Mouse (Mus musculus) kidney, postnatal 0 days (tissue): Measurements from ENCODE around the gene Htra1. TPM values are rescaled to one million over a fixed set of nuclear protein-coding genes. Genes with fewer than 3 reads are reported as not detected.

Source experiments
- ATAC-seq: fragments of 200-750 bp; cut with Nextera tagmentation; replicated peaks from 2 replicates; pipeline ENCODE4 v1.8.0; 2017; ENCODE audit warnings: low read depth, moderate number of reproducible peaks, moderate TSS enrichment, moderate library complexity; ENCODE audit not compliant: low FRiP score
- DNase-seq: peaks from one replicate; pipeline ENCODE4 v3.0.0-alpha.2; 2016; ENCODE audit warnings: low spot score
- H3K27ac ChIP-seq: fragments of 300-500 bp; sonication (generic); 2 replicates; pipeline ENCODE4 v1.5.1; 2014; ENCODE audit warnings: mild to moderate bottlenecking
- H3K27me3 ChIP-seq: fragments of 300-500 bp; sonication (generic); 2 replicates; pipeline ENCODE4 v1.6.1; 2014; ENCODE audit warnings: low read length, mixed read lengths; ENCODE audit not compliant: insufficient read depth
- H3K36me3 ChIP-seq: fragments of 300-500 bp; sonication (generic); 2 replicates; pipeline ENCODE4 v1.6.1; 2014; ENCODE audit warnings: low read length, mixed read lengths; ENCODE audit not compliant: insufficient read depth
- H3K4me1 ChIP-seq: fragments of 300-500 bp; sonication (generic); replicated peaks from 2 replicates; pipeline ENCODE4 v1.6.1; 2014; ENCODE audit warnings: antibody characterized with exemption, low read length, mixed read lengths; ENCODE audit not compliant: insufficient read depth
- H3K4me2 ChIP-seq: fragments of 300-500 bp; sonication (generic); 2 replicates; pipeline ENCODE4 v1.6.1; 2014; ENCODE audit warnings: mild to moderate bottlenecking, low read length, moderate library complexity, mixed read lengths
- H3K4me3 ChIP-seq: fragments of 300-500 bp; sonication (generic); replicated peaks from 2 replicates; pipeline ENCODE4 v1.5.1; 2014; ENCODE audit warnings: low read depth, low read length
- H3K9ac ChIP-seq: fragments of 300-500 bp; sonication (generic); 2 replicates; pipeline ENCODE4 v1.6.1; 2014; ENCODE audit warnings: low read depth, low read length
- H3K9me3 ChIP-seq: fragments of 300-500 bp; sonication (generic); replicated peaks from 2 replicates; pipeline ENCODE4 v1.6.1; 2016; ENCODE audit warnings: low read length, inconsistent platforms, mixed read lengths
- CTCF ChIP-seq: IDR thresholded peaks from 2 replicates; pipeline ENCODE4 v1.5.1; 2016; ENCODE audit warnings: antibody characterized with exemption, low read depth, mild to moderate bottlenecking, moderate library complexity
- WGBS: fragments of 180-500 bp; shearing (Covaris S2); extraction: QIAGEN DNeasy Blood & Tissue Kit; methylation state at CpG from one replicate; pipeline ENCODE4 v1.1.7; 2014; 5-methylcytosine and 5-hydroxymethylcytosine counted together
- polyA plus RNA-seq: library from polyadenylated mRNA; unstranded; fragments of >200 nt; fragmentation: Nextera tagmentation; extraction: Ambion mirVana; gene quantifications from 2 replicates; pipeline ENCODE4 v1.2.1, GENCODE M21; 2015

Htra1 gene
- polyA plus RNA-seq, 1 experiment from 2014 or later, result 14.8 TPM

DNA sequence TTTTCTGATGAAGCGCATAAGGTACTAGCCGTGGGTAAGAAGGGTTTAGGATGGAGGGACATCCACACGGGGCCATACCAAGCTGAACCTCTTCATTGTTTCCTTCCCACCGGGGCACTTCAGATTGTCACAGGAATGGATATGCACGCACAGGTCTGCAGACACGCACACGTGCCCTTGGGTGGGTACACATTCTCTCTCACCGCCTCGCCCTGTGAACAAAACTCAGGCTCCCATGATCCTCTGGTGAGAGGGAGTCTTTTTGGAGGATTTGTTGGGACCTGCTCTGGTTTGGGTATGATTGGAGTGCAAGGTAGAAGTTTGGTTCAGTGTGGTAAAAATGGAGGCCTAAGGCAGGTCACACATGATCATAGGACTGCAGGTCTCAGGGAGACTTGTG lies 3.0 kb upstream of the Htra1 start:
- Histone ChIP-seq H3K27me3 (peaks cover 20% of the 10 kb centered on the region), H3K9me3 (no peaks in the 10 kb centered on the region), H3K27ac (no peak overlapping the region), H3K4me2 (no peak overlapping the region), H3K4me1 (peaks cover 18% of the 10 kb centered on the region; the same call in 1 of the 2 replicates), H3K36me3 (no peaks in the 10 kb centered on the region), H3K4me3 (no peak overlapping the region), H3K9ac (no peak overlapping the region)
- WGBS, result 95% methylated on average over 9 of the region's 9 CpGs
- DNase-seq (no peak), ATAC-seq (no peak)
- no peak for TF ChIP-seq CTCF

GRCm38 (mm10) chr7:130934654-130935053 lies 1.3 kb upstream of the Htra1 start:
- Histone ChIP-seq H3K4me3 (no peak overlapping the region), H3K4me1 (peaks cover 18% of the 10 kb centered on the region; the same call in 1 of the 2 replicates), H3K4me2 (no peak overlapping the region), H3K27me3 (peaks cover 20% of the 10 kb centered on the region), H3K9ac (no peak overlapping the region), H3K36me3 (no peaks in the 10 kb centered on the region), H3K27ac (no peak overlapping the region), H3K9me3 (no peaks in the 10 kb centered on the region)
- WGBS, result 81% methylated on average over 4 of the region's 4 CpGs
- no peak for TF ChIP-seq CTCF
- ATAC-seq, result no peak
- DNase-seq, result no peak

DNA sequence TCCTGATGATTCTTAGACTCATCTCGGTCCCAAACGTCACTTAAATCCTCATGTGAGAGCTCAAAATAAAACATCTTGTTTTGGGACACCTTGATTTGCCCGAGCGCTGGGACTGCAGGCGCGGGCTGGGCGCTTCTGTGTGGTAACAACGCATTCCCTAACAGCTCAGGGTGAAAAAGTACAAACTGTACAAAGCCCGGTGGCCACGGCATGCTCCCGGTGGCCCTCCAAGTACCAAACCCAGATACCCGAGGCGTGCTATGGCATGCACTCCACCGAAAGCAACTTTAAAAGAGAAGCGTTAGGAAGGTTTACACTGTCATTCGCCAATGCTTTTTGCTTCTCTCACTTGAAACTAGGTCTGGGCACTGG lies 504 bp upstream of the Htra1 start:
- Histone ChIP-seq H3K27ac (no peak overlapping the region), H3K27me3 (peaks cover 20% of the 10 kb centered on the region), H3K4me3 (peak overlapping the region; percentile 49), H3K4me1 (peaks cover 18% of the 10 kb centered on the region; the same call in 1 of the 2 replicates), H3K36me3 (no peaks in the 10 kb centered on the region), H3K9me3 (no peaks in the 10 kb centered on the region), H3K9ac (0 out of 2 replicates have a peak overlapping the region, but pooled peaks have one; percentile 15), H3K4me2 (peak overlapping the region; percentile 69)
- 8% methylated on average over 16 of the region's 16 CpGs for WGBS
- no peak for DNase-seq
- TF ChIP-seq CTCF, result no peak
- ATAC-seq, result no peak

DNA sequence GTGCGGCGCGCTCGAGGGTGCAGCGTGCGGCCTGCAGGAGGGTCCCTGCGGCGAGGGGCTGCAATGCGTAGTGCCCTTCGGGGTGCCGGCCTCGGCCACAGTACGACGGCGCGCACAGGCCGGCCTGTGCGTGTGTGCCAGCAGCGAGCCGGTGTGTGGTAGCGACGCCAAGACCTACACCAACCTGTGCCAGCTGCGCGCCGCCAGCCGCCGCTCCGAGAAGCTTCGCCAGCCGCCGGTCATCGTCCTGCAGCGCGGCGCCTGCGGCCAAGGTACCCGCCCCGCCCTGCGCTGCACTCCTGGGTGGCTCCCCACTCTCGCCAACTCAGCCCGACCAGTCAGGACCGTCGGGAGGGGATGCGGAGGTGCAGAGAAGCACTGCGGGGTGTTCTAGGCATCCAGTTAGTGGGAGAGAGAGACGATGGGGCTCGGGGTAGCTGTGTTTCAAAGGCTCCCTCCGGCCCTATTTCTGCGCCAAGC lies 601 bp downstream of the Htra1 start:
- 0 out of 2 replicates have a peak overlapping the region, but pooled peaks have one; percentile 15 for H3K9ac ChIP-seq
- peaks cover 20% of the 10 kb centered on the region for H3K27me3 ChIP-seq
- peak overlapping the region; percentile 49 for H3K4me3 ChIP-seq
- no peaks in the 10 kb centered on the region for H3K36me3 ChIP-seq
- peak overlapping the region; percentile 69 for H3K4me2 ChIP-seq
- H3K27ac ChIP-seq, result no peak overlapping the region
- H3K9me3 ChIP-seq, result no peaks in the 10 kb centered on the region
- under 1% methylated on average over 49 of the region's 49 CpGs for WGBS
- peak; percentile 42; the same call in 1 of the 2 replicates for ATAC-seq
- peaks cover 18% of the 10 kb centered on the region; the same call in 1 of the 2 replicates for H3K4me1 ChIP-seq
- no peak for DNase-seq
- no peak for TF ChIP-seq CTCF

DNA sequence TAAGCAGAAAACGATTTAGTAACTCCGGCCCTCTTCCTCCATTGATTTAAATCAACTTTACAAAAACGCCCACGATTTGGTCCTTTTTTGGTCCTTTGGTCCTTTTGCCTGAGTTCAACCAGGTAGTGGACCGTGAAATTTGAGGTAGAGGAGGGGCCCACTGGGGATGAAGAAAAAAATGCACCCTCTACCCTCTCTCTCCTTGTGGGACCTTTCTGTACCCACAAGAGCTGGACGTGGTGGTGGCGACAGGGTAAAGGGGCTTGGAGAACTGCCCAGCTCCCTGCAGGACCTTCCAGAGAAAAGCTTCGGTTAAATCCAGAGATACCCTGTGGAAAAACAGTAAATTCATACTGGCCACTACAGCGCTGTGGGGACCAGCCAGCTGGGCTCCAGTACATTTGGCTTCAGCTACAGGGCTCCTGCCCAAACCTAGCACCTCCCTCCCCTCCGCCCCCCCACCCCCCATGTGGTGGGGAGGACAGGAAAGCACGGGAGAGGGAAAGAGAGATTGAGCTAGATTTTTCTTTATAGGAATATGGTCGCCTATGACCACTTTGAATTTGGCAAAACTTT lies 1.4 kb downstream of the Htra1 start:
- H3K27ac ChIP-seq, result no peak overlapping the region
- no peak for DNase-seq
- WGBS, result 23% methylated on average over 12 of the region's 12 CpGs
- no peaks in the 10 kb centered on the region for H3K36me3 ChIP-seq
- peak overlapping the region; percentile 49 for H3K4me3 ChIP-seq
- H3K4me1 ChIP-seq, result peaks cover 18% of the 10 kb centered on the region; the same call in 1 of the 2 replicates
- ATAC-seq, result no peak
- no peak for TF ChIP-seq CTCF
- no peaks in the 10 kb centered on the region for H3K9me3 ChIP-seq
- H3K27me3 ChIP-seq, result peaks cover 20% of the 10 kb centered on the region
- H3K4me2 ChIP-seq, result peak overlapping the region; percentile 69
- no peak overlapping the region for H3K9ac ChIP-seq

DNA sequence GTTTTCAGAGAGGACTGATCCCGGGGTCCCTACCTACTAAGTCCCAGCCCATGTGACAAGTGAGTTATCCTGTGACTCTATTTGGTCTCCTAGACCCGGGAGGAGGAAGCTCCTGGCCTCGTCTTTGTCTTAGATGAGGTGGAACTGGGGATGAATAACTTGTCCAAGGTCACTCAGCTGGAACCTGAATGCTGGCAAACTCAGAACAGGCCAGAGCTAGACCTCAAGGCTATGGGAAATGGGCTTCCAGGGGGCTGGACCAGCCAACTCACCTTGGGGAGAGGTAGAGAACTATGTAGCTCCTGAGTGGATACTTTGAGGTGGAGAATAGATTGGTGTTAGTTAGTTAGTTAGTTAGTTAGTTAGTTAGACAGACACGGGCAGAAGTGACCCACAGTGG lies 2.1 kb downstream of the Htra1 start:
- Histone ChIP-seq H3K36me3 (no peaks in the 10 kb centered on the region), H3K27ac (no peak overlapping the region), H3K9ac (no peak overlapping the region), H3K4me1 (peaks cover 18% of the 10 kb centered on the region; the same call in 1 of the 2 replicates), H3K27me3 (peaks cover 20% of the 10 kb centered on the region), H3K4me2 (no peak overlapping the region), H3K9me3 (no peaks in the 10 kb centered on the region), H3K4me3 (no peak overlapping the region)
- DNase-seq (no peak), ATAC-seq (no peak)
- 48% methylated on average over 4 of the region's 4 CpGs for WGBS
- no peak for TF ChIP-seq CTCF
